Mouse (Mus musculus) regulatory T cell (primary cell): ENCODE results near the gene Ftcd.

Experiments
- in situ Hi-C: fragments of 300-600 bp; cut with MboI, MseI; formaldehyde crosslinking; loops from one replicate; pipeline ENCODE4 v1.15.1; 2025; ENCODE audit warnings: high pct_unique_total_duplicates

The Ftcd gene

DNA sequence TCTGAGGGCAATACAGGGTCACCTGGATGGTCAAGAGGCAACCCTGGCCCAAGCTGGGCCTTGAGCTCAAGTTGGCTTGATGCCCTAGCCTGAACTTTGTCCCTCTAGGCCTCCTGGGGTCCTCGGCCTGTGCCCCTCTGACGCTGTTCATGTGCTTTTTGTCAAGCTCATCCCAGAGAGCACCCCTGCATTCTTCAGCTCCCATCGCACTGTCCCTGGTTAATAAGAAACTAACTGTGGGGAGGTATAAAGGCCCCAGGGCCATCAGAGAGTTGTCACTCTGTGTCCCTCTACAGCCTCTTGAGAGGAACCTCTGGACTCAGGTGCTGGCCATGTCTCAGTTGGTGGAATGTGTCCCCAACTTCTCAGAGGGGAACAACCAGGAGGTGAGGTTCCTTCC, at the start of gene Ftcd:
TSS of gene Ftcd (plus strand) at position 275 of the 400 bp plus-strand sequence.
- in situ Hi-C loops = no loop called here

DNA sequence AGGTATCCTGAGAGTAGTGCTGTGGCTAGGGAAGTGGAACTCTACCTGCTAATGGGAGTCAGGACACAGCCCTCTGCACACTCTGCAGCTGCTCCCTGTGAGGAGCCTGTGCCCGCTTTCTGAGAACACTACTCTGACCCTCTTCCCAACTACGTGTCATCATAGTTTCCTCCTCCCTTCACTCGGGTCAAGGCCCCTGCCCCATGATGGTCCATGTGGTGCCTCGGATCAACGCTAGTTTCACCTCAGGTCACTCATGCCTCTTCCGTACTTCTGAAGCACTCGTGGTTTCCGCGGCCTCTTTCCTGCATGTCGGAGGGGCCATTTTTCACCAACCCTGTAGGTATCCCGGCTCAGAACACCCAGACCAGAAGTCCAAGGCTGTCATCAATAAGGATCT, 44.5 kb upstream of the Ftcd start:
- in situ Hi-C loops = no loop called here

DNA sequence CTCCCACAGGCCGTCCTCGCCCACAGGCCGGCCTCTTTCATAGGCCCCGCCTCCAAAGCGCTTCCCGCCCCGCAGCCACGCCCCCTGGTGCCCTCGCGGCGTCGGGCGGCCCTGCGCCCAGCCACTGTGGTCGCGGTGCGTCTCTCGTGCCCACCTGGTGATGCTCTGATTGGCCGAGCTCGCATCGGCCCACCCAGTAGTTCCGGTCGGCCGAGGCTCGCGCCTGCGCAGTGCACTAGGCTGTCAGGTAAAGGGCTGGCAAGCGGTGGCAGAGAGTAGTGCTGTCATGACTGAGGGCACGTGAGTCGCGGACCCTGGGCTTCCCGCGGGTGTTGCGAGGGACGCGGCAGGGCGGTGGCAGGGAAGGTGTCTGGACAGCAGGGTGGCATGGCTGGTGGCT, 44.1 kb upstream of the Ftcd start, which contains the start of gene Lss:
TSS of gene Lss (plus strand) at position 214 of the 400 bp plus-strand sequence.
- in situ Hi-C loops = no loop called here

DNA sequence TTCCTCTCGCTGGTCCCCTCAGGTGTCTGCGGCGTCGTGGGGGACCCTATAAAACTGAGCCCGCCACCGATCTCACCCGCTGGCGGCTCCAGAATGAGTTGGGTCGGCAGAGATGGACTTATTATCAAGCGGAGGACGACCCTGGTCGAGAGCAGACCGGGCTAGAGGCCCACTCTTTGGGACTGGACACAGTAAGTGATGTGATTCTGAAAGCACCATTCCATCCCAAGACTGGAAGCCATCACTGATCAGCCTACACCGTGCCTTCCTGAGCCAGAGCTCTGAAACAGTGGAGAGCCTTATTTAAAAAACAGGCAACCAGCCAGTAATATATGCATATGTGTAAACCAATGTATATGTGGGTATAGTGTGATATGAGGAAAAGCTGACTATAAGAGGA, 43.6 kb upstream of the Ftcd start:
- in situ Hi-C loops = no loop called here

DNA sequence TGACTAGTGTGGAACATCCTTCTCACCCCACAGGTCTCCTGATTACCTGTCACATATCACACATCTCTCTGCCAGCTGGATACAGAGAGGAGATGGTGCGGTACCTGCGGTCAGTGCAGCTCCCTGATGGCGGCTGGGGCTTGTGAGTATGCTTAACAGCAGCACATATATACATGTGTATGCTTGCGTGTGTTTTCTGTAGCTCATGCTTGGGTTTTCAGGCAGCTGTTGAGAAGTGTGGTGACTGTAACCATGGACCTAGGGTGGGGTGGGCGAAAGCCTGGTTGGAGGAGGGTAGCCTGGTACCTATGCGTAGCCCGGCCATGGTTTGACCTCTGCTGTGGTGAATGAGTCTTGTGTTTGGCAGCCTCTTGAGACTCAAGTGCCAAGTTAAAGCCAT, 39.9 kb upstream of the Ftcd start:
- in situ Hi-C loops = loop anchor here (5.0 kb wide), 1 partner anchor 103 kb away; no protein-coding TSS in a partner anchor

DNA sequence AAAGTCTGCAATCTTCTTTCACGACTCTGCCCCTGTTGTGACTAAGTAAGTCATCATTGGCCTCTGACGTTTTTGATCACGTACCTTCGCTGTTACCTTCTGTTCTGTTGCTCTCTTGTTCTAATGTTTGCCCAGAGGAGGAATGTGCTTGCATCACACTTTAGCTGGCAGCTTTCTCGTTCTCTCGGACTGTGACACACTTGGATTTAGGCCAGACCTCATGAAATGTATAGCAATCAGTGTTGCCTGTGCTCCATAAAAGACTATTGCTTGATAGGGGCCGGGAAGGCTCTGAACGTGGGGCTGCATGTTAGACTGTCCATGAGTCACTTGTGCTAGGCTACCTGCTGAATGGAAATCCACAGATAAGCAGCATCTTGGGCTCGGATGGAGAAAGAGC, 37.8 kb upstream of the Ftcd start:
- in situ Hi-C loops = loop anchor here (5.0 kb wide), 1 partner anchor 105 kb away; no protein-coding TSS in a partner anchor

DNA sequence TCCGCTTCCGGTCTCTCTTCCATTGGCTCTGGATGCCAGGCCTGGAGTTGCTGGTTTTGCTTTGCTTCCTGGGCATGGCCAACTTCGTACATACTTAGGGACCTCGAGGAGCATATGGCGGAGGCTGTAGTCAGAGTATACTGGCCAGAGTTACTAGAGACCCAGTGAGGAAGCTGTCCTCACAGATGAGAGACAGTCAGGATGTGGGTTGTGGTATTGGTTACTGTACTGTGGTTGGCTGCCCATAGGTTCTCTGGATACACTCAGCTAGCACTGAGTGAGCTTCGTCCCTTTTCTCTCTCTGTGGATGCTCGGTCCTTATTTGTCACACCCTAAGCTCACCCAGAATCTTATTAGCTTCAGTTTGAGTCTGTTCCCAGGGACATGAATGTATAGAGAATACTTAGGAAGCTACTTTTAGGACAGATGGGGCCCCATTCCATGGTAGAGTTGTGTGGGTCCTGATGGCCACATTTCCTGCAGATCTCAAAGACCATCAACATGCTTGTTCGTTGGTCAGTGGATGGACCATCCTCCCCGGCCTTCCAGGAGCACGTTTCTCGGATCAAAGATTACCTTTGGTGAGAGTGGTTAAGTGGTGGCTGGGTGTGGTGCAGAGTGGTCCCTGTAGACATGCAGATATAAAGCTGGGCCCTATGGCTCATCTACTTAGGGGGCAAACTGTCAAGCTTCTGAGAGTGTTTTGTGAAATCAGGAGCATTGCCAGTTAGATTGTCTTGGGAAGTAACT, 33.9 kb upstream of the Ftcd start:
- in situ Hi-C loops = no loop called here

DNA sequence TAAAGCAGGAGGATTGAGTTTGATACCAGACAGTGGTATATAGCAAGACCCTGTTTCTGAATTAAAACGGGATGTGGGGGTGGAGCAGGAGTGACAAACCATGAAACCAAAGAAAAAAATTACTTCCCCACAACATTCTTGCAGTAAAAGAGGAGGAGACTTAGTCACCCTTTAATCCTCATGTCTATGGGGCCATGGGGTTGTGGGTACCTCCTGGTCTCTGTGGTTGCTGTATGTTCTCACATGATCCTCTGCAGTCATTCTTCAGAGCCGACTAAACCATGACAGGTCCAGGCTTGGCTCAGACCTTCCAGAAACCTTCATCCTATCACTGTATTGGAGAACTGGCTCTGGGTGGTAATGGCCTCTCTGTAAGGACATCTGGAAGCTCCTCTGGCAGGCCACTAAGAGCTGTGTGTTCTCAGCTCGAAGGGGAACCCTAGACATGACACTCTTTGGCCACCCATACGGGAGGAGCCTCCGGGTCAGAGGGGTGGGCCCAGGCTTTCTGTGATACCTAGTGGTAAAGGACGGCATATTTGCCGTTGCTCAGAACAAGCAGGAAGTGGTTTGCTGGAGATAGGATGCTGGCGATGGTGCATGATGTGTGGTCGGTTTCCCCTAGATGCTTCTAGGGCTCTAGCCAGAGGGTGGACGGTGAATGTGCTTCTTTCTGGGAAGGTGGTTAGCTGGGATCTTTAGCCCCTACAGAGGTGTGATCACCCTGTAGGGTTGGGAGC, 32.6 kb upstream of the Ftcd start:
- in situ Hi-C loops = no loop called here

DNA sequence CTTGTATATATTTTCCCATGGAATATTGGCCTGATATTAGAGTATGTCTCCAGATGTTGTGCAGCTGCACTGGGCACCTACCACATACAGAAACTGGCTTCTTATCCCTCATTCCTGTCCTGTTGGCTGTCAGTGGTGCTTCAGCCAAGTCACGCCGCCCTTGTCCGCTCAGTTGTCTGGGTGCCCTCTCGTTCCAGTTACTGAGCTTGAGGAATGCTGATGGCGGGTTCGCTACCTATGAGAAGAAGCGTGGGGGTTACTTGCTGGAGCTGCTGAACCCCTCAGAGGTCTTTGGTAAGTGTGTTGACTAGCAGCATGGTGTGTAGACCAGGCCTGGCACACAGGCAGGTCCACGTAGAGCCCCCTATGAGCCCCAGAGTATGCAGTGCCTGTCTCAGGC, 28.9 kb upstream of the Ftcd start:
- in situ Hi-C loops = loop anchor here (5.0 kb wide), 1 partner anchor 44 kb away; no protein-coding TSS in a partner anchor

DNA sequence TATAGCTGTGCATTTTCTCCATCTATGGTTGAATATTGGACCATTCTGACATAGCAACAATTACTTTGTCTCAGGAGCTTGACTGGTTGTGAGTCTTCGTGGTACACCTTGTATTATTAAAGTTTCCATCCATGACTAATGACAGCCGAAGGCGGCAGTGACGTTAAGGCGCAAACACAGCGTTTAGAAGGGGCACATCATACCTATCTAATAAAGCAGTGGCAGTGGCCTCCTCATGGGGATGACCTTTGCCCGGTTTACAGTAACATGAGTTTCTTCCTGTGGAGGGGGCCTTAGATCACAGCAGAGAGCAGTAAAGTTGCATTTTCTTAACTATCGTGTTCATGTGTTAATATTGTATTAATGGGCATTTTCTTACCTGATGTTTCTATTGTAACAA, 27.2 kb upstream of the Ftcd start:
- in situ Hi-C loops = loop anchor here (5.0 kb wide), 1 partner anchor 46 kb away; no protein-coding TSS in a partner anchor

DNA sequence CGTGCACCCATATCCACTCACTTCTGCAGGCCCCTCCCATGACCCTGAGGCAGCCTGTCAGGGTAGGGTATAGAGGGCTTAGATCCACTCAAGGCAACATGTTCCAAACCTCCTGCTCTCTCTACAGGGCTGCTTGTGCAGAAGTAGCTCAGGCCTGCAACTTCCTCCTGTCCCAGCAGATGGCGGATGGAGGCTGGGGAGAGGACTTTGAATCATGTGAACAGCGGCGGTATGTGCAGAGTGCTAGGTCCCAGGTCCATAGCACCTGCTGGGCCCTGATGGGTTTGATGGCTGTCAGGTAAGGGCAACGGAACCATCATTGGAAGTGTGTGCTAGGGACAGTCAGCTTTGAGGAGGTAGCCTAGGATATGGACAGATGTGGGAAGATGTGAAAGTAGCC, 25.0 kb upstream of the Ftcd start:
- in situ Hi-C loops = no loop called here

DNA sequence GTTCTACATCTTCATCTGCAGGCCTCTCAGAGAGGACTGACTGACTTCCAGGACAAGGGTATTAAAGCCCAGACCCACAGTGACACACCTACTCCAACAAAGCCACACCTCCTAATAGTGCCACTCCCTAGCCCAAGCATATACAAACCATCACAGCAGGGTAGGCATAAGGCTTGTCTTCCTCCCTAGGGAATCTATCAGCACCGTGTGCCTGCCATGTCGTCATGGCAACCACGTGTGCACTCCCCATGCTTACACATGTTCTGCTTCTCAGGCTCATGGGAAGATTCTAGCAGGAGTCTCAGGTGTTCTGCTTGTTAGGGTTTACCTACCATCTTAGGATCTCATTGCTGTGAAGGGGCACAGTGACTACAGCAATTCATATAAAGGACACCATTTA, 23.9 kb upstream of the Ftcd start:
- in situ Hi-C loops = no loop called here

DNA sequence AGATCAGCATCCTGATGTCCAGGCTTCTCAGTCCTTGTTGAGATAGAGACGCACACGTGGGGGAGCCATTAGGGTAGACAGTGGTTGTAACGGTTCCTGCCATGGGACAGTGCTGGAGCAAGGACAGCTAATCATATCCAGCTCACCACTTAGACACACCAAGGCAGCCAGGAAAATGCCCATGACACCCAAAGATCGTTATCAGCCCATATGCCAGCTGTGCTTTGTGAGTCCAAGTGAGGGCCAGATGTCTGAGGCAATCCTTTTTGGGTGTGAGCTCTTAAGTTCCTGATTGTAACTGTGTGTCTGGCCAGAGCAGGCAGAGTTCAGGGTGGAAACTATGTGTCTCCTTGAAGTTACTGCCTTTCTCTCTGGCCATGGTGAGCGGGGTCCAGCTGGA, 21.4 kb upstream of the Ftcd start:
- in situ Hi-C loops = no loop called here

DNA sequence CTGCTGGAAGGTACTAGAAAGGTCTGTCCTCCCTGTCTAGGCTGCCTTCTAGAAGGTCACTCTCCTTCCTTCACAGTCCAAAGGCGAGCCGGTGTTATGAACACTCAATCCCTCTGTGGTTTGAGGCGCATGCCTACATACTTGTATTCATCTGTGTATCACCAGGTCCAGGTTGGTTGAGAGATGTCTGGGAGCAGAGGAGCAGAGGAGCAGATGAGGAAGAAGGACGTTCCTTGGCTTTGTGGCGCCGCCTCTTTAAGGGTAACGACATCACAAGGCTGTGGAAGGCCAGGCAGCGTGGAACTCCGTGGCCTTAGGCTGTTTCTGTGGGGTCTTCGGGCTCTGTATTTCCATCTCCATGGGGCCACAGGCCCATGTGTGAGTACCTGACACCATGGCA, 13.5 kb upstream of the Ftcd start, which contains the start of gene Spatc1l:
TSS of gene Spatc1l (plus strand) at position 301 of the 400 bp plus-strand sequence.
- in situ Hi-C loops = no loop called here

DNA sequence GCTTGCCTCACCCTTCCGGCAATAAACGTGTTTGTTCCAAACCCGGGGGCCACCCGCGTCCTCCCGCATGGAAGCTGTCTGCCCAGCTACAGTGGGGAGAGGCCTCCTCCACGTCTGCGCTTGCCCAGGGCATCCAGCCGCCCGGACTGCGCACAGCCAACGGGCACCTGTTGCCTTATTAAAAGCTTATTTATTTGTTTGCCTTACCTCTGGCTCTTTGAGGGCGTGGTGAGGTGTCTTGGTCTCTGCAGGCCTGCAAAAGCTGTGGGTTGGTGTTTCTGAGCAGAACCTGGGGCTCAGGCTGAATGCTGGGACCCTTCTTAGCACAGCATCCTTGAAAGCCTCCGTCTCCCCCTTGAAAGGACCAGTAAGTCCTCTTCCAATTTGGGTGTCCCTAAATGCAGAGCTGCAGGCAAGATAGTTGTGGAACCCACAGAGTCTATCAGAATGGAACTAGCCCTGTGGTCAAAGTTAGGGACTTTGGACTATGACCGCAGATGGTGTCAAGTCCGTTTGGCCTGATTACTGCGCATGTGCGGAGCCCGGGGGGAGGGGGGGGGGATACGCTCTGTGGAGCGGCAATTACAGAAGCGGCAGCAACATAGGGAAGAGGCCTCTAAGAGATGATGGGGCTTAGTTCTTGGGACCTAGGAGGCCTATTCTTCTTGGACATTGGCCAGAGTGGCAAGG, 5.3 kb upstream of the Ftcd start:
- in situ Hi-C loops = no loop called here

DNA sequence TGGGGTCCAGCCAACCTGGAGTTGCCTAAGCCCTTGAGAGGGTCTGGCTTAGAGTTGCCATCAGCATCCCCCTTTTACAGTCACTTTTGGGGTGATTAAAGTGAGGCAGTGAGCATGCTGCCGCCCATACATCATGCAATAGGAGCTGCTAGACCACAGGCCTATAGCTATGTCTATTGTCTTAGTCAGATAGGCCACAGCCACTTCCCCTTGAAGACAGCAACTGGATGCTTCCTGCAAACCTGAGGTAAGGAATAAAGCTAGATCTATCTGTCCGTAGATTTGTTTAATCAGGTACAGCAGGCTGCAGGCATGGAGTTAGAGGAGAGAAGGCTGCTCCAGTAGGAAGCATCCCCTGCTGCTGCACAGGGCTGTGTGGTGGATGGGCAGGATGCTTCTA, 4.4 kb upstream of the Ftcd start:
- in situ Hi-C loops = no loop called here

DNA sequence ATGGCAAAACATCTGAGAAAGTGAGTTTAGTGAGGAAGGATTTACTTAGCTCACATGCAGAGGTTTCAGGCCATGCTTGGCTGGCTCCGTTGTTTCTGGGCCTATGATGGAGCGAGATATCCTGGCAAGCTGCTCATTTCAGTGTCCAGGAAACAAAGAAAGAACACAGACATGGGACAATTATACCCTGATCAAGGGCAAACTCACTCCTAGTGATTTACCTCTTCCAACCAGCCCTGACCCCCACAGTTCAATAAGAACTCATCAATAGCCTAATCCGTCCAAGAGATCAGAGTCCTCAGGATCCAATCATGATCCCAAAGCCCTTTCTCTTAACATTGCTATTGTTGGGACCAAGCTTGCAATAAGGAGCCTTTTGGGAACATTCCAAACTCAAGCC, 3.3 kb upstream of the Ftcd start:
- in situ Hi-C loops = no loop called here

DNA sequence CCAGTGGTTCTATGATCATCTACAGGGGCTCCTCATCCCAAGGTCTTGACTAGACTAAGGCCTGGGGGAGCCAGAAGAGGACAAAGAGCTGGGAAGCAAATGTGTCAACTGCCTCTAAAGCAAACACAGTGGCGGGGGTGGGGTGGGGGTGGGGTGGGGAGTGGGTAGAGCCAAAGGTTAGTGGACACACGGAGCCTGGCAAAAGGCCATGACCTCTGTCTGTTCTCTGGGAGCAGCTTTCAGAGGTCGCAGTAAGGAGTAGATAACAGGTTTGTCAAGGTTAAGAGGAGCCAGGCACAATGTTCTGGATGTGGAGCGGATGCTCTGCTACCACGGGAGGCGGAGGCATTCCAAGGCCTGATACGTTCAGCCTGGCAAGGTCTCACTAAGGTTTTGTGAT, 1.5 kb downstream of the Ftcd start:
- in situ Hi-C loops = no loop called here

DNA sequence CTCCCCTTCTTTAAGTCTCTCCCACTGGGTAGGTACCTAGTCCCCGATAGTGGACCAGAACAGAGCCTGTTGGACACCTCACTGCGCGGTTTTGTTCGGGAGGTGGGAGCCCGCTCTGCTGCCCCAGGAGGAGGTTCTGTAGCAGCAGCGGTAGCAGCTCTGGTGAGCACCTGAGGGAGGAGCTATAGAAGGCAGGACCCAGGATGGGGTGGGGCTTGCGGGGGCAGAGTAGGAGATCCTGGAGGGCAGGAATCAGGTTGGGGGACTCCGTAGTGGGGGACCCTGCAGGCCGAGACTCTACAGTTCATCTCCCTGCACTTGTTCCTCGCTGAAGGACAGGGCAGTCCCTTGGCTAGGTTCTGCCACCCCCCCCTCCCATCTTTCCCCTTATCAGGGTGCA, 8.7 kb downstream of the Ftcd start:
- in situ Hi-C loops = no loop called here

DNA sequence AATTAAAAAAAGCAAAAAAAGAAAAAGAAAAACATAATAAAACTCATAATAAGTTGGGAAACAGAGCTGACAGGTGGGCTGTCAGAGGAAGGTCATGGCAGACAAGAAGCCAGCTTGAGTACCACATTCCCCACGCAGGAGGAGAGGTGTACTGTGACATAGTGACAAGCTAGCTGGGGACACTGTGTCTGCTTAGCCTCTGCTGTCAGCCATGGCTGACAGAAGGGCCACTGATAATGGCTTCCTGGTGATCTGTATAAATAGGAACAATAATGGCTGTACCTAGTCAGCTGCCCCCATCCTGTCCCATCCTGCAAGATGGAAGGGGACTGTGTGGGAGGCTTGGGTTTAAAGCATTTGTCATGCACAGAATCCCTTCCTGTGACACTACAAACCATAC, 10.7 kb downstream of the Ftcd start:
- in situ Hi-C loops = no loop called here

DNA sequence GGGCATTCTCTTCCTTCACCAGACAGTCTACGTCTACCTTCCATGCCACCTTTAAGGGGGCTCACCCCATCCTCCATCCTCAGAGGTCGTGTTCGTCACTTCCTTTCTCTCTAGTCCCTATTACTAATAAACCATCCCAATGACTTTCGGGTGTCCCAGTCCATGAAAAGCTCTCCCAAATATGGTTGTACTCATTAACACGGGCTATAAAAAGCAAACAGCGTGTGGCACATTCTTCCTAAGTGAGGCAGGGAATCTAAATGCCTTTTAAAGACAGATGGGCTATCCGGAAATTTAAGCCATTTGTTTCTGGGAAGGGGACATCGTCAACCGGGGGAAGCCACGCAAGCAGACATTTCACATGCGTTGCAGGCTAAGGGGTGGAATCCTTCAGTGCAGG, 14.7 kb downstream of the Ftcd start:
- in situ Hi-C loops = no loop called here

DNA sequence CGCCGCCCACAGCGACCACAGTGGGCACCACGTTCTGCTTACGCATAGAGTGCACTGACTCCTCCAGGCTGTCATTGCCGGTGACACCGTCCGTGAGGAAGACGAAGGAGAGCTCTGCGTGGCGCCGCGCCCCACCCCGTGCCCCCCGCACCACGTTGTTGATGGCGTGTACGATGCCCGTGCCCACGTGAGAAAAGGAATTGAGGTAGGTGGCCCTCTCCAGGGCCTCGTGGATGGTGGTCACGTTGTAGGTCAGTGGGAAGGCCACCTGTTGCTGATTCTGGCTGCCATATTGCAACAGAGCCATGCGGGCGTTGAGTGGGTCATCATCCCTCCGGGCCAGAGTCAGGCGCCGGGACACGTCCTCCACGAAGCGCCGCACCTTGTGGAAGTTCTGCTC, 20.9 kb downstream of the Ftcd start:
- in situ Hi-C loops = no loop called here
